Mouse (Mus musculus) erythroblast, adult 5-6 weeks (primary cell): ENCODE data around the gene Tradd. TPM values are rescaled to one million over a fixed set of nuclear protein-coding genes. Genes with fewer than 3 reads are reported as not detected.
"Not testable (repeated sequence)": the region's sequence is repeated elsewhere in the genome, so short reads cannot be mapped to it uniquely, and the experiment has no call there.

Experiments
- ATAC-seq: replicated peaks from 2 replicates; pipeline ENCODE4 v1.8.0; 2016; ENCODE audit warnings: moderate number of reproducible peaks, mild to moderate bottlenecking, moderate TSS enrichment, inconsistent platforms; ENCODE audit not compliant: poor library complexity, low FRiP score, severe bottlenecking
- total RNA-seq, 2 experiments: library from RNA; stranded (forward) in 1 of 2; stranded (reverse) in 1 of 2; fragments of 150-400 nt in 1 of 2; fragments of 200-764, 138-1000 nt in 1 of 2; gene quantifications; 2 replicates each; pipeline versions ENCODE4 v1.2.3 to v1.2.4; 2015 to 2017; ENCODE audit warnings: low replicate concordance in 2 of 2

Gene Tradd
- total RNA-seq, 2 experiments from 2014 or later = 3.5 to 3.6 TPM

DNA sequence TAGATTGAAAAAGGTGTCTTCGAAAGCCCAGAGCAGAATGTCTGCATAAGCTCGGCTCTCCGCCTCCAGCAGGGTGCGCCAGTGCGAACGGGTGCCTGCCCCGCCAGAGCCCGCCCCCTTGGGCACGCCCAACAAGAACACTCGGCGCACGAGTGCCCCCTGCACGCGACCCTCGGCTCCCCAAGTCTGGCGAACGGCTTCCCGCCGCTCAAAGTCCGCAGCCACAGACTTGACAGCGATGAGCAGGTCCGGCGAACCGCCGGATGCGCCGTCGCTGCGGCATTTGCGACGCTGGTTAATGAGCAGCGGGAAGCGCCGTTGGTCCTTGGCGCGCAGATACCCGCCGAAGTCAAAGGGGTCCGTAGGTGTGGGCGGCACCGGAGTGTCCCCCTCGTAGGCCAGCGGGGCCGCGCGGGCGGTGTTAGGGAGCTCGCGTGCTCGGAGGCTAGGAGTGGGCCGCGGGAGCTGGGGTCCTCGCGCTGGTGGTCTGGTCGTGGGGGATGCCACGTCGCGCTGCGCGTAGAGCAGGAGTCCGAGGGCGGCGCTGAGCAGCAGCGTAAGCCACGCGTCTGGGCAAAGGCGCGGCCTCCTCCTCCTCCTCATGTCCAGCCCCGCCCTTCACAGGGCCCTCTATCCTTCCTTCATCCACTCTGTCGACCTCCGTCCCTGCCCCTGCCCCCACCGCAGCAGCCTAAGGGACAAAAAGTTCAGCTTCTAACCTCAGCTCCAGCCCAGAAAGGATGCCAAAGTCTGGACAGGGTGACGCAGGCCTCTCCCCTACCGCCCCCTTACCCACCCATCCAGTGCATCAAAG, 10.1 kb downstream of the Tradd start:
- ATAC-seq = peak; percentile 83

DNA sequence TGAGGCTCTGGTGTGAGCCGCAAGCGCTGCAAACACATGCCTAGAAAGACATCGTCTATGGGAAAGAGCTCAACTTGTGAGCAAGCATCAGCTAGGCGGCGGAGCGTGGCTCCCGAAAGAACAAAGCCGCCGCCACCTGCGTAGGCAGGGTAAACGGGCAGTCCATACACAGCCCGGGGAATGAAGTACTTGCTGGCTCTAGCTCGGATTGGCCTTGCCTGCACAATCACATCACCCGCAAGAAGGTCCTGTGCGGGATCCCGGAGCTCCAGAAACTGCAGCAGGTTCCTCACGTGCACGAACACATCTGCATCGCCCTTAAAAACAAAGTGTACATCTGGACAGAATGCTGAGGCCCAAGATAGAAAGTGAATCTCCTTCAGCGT, 10.7 kb downstream of the Tradd start:
- ATAC-seq = no peak

DNA sequence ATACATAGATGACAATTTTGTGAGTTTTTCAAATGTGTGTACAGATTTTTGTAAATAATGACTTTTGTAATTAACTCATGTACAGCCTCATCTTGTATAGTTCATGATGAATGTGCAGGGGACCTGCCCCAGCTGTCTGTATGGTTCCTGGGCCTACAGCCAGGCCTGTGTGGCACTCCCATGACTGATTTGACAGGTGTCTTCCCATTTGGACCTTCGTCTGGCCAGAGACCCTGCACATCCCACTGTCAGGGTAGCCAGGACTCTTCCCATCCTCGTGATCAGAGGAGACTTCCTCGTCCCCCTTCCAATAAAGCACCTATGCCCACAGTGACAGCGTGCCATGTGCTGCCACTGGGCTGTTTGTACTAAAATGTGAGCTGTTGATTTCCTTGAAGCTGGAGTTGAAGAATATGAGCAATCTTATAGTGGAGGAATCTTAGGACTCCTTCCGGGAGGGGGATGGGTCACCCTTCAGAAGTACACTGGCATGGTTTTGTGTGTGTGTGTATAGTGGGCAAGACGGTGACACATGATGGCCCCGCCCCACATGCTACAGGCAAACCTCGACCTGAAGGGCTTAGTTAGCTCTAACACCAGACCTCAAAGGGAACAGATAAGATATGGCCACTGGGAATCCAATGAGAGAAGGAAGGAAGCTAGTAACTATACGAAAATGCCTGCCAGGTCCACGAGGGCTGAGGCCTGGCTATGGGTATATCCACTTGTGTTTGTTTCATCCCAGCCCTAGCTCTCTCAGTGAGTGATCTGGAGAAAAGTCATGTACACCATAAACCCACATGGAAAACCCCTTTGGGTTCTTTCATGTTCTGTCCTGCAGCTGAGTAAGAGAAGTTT, 11.5 kb downstream of the Tradd start:
- ATAC-seq = no peak

DNA sequence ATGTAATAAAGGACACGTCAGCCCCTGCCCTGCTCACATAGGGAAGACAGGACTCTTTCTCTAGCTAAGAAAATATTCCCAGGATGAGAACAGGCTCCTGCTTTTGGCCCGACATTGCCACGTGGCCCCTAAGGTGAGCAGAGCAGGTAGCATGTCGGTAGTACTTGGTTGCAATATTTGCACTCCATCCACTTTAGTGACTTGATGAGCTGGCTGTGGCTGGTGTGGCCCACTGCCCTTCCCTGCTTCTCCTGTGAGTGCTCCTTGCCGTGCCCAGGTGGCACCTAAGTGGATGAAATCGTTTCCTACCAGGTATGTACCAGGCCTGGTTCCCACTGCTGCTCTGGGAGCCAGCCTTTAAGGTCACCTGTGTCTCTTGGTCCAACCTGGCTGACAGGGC, 12.5 kb downstream of the Tradd start:
- no peak for ATAC-seq

DNA sequence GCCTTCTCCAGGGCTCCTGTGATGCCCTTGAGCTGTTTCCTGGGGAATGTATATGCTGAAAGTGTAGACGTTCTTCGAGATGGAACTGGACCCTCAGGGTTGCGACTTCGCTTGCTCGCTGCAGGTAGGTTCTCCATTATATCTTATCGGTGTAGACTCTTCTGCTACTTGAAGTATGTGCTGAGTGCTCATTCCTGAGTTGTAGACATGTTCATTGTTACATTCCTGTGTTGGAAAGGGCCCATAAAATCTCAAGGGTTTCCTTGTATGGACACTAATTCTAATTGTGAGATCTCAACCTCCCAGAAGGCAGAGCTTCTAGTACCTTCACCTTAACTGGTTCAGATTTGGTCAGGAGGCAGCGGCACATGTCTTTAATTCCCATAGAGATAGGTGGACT, 23.4 kb downstream of the Tradd start:
- no peak for ATAC-seq

DNA sequence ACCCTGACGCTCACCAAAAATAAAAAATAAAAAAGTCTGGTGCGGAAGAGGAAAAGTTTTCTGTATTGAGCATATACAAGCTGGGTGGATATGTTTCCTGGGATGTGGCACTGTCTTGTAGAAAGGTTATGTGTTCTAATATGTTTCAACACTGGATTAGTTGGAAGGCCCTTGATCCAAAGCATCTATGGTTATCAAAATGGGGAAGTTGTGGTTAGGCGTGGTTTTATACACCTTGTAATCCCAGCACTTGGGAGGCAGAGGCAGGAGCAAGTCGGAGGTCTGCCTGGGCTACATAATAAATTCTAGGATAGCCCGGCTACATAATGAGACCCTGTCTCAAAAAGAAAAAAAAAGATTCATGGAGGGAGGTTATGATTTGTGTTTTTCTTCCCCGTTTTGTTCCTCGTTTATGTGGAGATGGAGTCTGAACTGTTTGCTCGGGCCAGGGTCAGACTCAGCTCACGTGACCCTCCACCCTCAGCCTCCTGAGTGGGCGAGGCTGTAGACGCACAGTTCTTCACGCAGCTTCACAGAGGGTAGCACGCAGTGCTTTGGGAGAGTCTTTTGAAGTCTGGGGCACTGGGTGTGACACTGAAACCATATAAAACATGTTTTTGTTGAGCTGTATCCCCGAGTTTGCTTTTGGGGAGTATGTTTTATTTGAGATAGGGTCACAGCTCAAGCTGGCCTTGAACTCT, 26.8 kb downstream of the Tradd start:
- no peak for ATAC-seq

DNA sequence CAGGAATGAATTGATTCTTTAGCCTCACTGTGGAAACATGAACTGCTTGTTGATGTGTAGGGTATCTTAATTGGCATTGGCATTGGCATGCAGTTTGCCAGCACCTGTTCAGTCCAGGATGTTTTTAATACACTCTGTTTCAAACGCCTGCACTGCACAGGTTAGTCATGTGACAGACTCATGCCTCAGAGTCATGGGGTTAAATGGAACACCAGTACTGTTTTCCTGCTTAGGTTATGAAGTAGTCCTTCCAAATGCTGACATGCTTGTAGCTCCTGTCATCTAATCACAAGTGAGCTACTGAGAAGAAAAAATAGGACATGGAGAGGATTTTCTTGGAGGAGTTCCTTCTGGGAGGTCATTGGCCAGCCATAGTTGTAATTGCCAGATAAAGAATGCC, 29.2 kb downstream of the Tradd start:
- no peak for ATAC-seq

DNA sequence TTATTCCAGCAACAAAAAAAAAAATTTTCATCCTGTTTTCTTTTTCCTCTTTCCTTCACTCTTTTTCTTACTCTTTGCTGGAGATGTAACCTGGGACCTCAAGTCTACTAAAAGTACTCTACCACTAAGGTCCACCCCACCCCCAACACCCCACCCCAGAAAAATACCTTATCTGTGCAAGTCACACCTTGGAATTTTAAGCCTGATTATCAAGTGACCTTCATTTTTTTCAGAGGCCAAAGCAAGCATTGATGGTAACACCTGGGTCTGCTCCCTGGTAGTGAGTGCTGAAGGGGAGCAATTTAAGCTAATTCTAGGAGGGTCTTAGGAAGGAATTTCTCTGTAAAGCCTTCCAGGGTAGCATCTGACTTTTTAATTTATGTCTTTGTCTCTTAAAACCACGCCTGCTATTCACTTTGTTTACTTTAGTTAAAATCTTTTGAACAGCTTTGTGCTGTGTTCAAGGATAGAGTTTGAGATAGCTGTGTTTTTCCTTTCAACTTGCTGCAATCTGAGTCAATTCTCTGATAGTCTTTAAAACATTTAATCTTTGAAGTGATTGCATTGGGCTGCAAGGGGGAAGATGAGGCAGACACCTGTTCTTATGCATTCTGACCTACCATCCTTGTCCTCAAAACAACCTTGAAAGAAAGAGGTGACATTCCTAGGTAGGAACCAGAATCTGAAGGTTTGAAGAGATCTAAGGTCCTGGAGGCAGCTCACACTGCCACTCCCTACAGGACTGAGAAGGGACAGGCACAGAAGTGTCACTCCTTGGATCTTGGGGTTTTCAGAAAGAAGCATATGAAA, 31.1 kb downstream of the Tradd start:
- no peak for ATAC-seq

DNA sequence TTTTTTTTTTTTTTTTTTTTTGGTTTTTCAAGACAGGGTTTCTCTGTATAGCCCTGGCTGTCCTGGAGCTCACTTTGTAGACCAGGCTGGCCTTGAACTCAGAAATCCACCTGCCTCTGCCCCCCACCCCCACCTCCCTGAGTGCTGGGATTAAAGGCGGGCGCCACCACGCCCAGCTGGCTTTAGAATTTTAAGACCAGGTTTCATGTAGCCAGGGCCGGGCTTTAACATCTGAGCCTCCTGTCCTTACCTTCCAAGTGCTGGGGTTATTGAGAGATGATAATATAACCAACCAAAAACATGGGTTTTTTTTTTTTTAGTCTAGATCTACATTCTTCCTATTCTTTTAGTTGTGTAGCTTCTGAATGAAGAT, 32.1 kb downstream of the Tradd start:
- ATAC-seq = not testable (repeated sequence)

DNA sequence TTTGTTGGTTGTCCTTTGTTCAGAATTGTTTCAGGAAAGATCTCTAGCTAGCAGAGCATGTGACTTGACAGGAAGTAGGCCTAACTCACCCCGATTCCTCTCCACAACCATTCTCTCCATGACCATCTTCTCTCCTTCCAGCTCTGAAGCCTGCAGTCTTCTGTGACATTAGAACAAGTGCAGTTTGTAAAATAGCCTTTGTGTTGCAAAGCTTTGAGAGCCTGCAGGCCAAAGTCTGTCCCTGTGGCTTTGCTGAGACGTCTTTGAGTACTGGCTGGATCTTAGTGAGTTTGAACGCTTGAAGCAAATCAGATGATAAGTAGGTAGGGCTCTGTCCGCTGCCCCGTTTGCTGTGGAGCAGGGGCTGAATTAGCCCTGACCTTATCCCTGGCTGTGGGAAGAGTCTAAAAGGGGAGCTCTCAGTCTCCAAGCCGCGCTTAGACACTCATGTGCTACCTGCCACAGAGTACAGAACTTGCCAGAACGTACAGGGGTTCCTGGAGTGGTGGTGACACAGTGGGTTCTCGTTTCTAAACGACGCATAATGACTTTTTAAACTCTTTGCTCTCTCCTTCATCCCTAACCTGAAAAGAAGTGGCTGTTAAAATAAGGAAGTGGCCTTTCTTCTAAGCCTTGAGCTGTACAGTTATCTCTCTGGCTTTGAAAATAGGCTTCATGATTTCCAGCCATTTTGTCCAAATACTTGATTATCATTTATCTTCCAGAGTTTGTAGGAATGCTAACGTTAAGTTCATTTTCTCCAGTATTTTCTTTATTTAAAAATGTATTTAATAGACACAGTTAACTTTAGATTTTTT, 32.7 kb downstream of the Tradd start:
- ATAC-seq = no peak

DNA sequence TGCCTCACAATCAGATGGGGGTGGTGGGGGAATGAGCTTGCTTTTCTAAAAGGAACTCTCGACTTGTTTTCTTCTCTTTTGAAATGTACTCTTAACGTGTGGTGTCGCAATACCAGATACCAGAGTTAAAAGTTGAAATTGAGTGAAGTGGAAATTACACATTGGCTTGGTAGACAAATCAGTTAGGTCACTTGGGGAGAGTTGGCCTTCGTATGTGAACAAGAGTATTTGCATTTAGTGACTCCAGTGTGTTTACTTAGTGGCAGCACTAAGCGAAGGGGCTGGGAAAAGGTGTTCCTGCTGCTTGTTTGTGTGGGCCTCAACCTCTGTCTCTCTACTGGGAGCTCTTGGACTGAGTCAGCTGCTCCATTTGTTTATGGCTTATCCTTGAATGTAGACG, 38.5 kb downstream of the Tradd start:
- peak; percentile 6; the same call in 1 of the 2 replicates for ATAC-seq

DNA sequence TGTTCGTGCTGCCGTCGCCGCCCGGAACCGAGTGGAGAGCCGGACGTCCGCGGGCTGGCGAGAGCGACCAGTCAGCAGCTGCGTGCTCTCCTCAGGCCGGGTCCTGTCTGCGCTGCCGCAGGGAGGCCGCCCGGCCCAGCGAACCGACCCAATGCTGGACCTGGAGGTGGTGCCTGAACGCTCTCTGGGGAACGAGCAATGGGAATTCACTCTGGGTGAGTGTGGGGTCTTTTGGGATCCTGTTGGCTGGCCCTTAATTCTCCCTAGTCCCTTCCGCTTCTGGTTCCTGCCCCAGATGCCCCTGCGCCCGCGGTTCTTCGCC, 39.2 kb downstream of the Tradd start:
- ATAC-seq = peak; percentile 28

DNA sequence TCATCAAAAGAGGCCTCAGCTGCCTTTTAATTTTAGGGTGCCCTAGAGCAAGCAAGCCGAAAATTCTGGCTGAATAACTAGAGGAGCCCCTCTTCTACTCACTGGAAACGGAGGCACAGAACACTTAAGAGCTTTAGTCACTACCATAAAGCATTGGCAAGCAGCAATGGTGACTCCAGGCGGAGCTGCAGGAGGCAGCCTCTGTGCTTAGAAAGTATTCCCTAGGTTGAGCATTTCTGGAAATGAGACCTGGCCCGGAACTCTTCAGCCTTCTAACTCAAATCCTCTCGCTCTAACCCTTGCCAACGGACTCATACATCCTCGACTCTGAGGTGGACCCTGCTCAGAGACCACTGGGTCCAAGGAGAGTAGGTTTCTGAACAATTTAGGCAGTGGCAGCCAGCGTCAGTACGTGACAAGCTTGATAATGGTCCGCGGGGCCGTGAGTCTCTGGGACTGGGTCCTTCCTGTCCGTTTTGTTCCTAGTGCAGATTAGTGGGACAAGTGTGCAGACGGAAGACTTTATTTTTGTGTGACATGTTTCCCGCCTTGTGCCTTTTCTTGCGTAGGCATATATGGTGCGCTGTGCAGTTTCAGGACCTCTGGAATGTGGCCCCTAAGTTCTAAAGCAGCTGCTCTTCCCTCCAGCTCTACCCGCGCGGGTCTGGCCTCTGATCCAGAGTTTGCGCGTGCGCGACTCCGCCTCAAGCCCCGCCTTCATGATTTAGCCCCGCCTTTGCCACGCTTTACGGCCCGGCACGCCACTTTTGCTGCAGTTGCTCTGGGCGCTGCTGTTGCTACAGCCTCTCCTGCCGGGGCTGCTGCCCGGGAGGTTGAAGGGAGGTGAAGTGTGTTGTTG, 39.8 kb downstream of the Tradd start, which contains the start of gene D230025D16Rik:
Gene D230025D16Rik, plus strand, starts transcription at position 733 of the 859 bp plus-strand sequence.
- ATAC-seq = peak; percentile 94

DNA sequence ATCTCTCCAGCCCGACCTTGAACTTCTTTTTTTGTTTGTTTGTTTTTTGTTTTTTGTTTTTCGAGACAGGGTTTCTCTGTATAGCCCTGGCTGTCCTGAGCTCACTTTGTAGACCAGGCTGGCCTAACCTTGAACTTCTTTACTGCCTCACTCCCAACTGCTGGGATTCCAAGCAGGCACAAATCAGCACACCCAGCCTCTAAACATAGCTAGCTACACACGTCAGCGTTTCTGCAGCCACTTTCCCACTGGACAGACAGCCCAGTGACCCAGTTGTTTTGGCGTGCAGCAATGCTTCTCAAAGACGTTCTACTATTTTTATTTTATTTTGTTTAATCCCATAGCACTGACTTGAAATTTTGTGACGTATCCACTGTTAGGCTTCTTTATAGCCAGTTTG, 40.6 kb downstream of the Tradd start:
- no peak for ATAC-seq

DNA sequence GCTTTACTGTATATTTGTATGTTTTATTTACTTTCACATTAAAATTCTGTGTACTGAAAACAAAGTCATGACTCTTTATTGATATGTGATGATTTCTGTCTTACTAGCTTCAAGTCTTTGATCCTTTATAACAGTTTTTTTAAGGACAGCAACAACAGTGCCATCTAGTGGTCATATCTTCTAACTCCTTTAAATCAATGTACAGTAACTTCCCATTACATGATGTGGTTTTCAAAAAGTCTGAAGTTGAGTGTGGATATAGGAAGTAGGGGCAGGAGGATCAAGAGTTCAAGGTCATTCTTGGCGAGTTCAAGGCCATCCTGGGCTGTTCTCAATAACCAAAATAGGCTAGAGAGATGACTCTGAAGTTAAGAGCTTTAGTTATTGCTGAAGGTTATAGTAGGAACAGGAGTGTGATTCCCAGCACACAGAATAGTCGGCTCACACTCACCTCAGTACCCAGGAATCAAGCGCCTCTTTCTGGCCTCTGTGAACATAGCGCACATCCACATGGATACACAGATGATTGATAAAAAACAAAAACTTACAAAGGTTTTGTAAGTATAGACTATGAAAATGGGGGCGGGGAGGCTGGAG, 46.4 kb downstream of the Tradd start:
- ATAC-seq = peak; percentile 62

DNA sequence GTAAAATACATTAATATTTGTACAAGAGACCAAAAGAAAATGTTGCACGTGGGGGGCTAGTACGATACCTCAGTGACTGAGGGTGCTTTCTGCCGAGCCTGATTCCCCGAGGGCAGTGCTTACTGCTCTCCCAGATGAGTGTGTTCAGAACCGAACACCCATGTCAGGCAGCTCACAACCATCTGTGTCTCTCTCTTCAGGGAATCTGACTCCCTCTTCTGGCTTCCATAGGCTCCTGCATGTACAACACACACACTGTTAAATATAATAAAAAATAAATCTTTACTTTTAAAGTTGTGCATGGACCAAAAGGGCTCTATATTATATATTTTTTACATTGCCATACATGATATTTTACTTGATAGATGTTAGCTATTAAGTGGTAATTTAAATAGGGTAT, 50.3 kb downstream of the Tradd start:
- no peak for ATAC-seq
